Mouse (Mus musculus): ENCODE measurements around the gene BC029722. TPM values are rescaled to one million over a fixed set of nuclear protein-coding genes. Genes with fewer than 3 reads are reported as not detected.

Gene BC029722
- polyA plus RNA-seq, 1 experiment: 0.45 TPM

GRCm38 (mm10) chr2:155823722-155824121, 4.5 kb upstream of the BC029722 start:
- Histone ChIP-seq H3K27me3 (ENCODE audit: control insufficient read depth) (no peaks in the 10 kb centered on the region), H3K36me3 (ENCODE audit: control insufficient read depth) (peaks cover 50% of the 10 kb centered on the region), H3K4me3 (replicated peaks) (no peak overlapping the region), H3K9me3 (ENCODE audit: control insufficient read depth, low read length) (no peaks in the 10 kb centered on the region), H3K4me1 (ENCODE audit: control insufficient read depth) (peaks cover 56% of the 10 kb centered on the region)
- TF ChIP-seq TAL1 (IDR thresholded peaks at IDR 0.05; ENCODE audit: low read length): no peak
- no peak for TF ChIP-seq GATA1 (IDR thresholded peaks at IDR 0.05; ENCODE audit: low read length)

- Histone ChIP-seq H3K4me1 (ENCODE audit: control insufficient read depth) (peaks cover 50% of the 10 kb centered on the region), H3K27me3 (ENCODE audit: control insufficient read depth) (no peaks in the 10 kb centered on the region), H3K36me3 (ENCODE audit: control insufficient read depth) (peaks cover 50% of the 10 kb centered on the region), H3K4me3 (replicated peaks) (no peak overlapping the region), H3K9me3 (ENCODE audit: control insufficient read depth, low read length) (no peaks in the 10 kb centered on the region)
- no peak for TF ChIP-seq GATA1 (IDR thresholded peaks at IDR 0.05; ENCODE audit: low read length)
- TF ChIP-seq TAL1 (IDR thresholded peaks at IDR 0.05; ENCODE audit: low read length): no peak
Measured at GRCm38 (mm10) chr2:155820779-155821178, 1.6 kb upstream of the BC029722 start.

- peaks cover 42% of the 10 kb centered on the region for H3K4me1 ChIP-seq (ENCODE audit: control insufficient read depth)
- peak overlapping the region; percentile 85 for H3K4me3 ChIP-seq (replicated peaks)
- no peak for TF ChIP-seq GATA1 (IDR thresholded peaks at IDR 0.05; ENCODE audit: low read length)
- no peak for TF ChIP-seq TAL1 (IDR thresholded peaks at IDR 0.05; ENCODE audit: low read length)
Measured at GRCm38 (mm10) chr2:155819449-155820251, 424 bp upstream of the BC029722 start.

GRCm38 (mm10) chr2:155818596-155819391, 432 bp downstream of the BC029722 start:
- Histone ChIP-seq H3K4me3 (replicated peaks) (peak overlapping the region; percentile 85), H3K27me3 (ENCODE audit: control insufficient read depth) (no peaks in the 10 kb centered on the region), H3K4me1 (ENCODE audit: control insufficient read depth) (peaks cover 41% of the 10 kb centered on the region), H3K9me3 (ENCODE audit: control insufficient read depth, low read length) (no peaks in the 10 kb centered on the region), H3K36me3 (ENCODE audit: control insufficient read depth) (peaks cover 45% of the 10 kb centered on the region)
- TF ChIP-seq GATA1 (IDR thresholded peaks at IDR 0.05; ENCODE audit: low read length) (no peak), TAL1 (IDR thresholded peaks at IDR 0.05; ENCODE audit: low read length) (no peak)

More at GRCm38 (mm10) chr2:155819449-155820251, 424 bp upstream of the BC029722 start:
- peaks cover 50% of the 10 kb centered on the region for H3K36me3 ChIP-seq (ENCODE audit: control insufficient read depth)
- no peaks in the 10 kb centered on the region for H3K27me3 ChIP-seq (ENCODE audit: control insufficient read depth)
- H3K9me3 ChIP-seq (ENCODE audit: control insufficient read depth, low read length): no peaks in the 10 kb centered on the region

GRCm38 (mm10) chr2:155817301-155818245, 1.7 kb downstream of the BC029722 start:
- peaks cover 35% of the 10 kb centered on the region for H3K4me1 ChIP-seq (ENCODE audit: control insufficient read depth)
- H3K36me3 ChIP-seq (ENCODE audit: control insufficient read depth): peaks cover 33% of the 10 kb centered on the region
- TF ChIP-seq GATA1 (IDR thresholded peaks at IDR 0.05; ENCODE audit: low read length) (no peak), TAL1 (IDR thresholded peaks at IDR 0.05; ENCODE audit: low read length) (no peak)
- H3K4me3 ChIP-seq (replicated peaks): peak overlapping the region; percentile 85
- H3K9me3 ChIP-seq (ENCODE audit: control insufficient read depth, low read length): no peaks in the 10 kb centered on the region
- peaks cover 2% of the 10 kb centered on the region for H3K27me3 ChIP-seq (ENCODE audit: control insufficient read depth)

- no peaks in the 10 kb centered on the region for H3K9me3 ChIP-seq (ENCODE audit: control insufficient read depth, low read length)
- H3K4me3 ChIP-seq (replicated peaks): no peak overlapping the region
- no peak for TF ChIP-seq GATA1 (IDR thresholded peaks at IDR 0.05; ENCODE audit: low read length)
- TF ChIP-seq TAL1 (IDR thresholded peaks at IDR 0.05; ENCODE audit: low read length): no peak
- H3K36me3 ChIP-seq (ENCODE audit: control insufficient read depth): peaks cover 20% of the 10 kb centered on the region
- peaks cover 2% of the 10 kb centered on the region for H3K27me3 ChIP-seq (ENCODE audit: control insufficient read depth)
- peaks cover 32% of the 10 kb centered on the region for H3K4me1 ChIP-seq (ENCODE audit: control insufficient read depth)
Measured at GRCm38 (mm10) chr2:155816179-155816578, 3.0 kb downstream of the BC029722 start.

GRCm38 (mm10) chr2:155814829-155815228, 4.4 kb downstream of the BC029722 start:
- H3K4me1 ChIP-seq (ENCODE audit: control insufficient read depth): peaks cover 22% of the 10 kb centered on the region
- peaks cover 2% of the 10 kb centered on the region for H3K27me3 ChIP-seq (ENCODE audit: control insufficient read depth)
- peaks cover 7% of the 10 kb centered on the region for H3K36me3 ChIP-seq (ENCODE audit: control insufficient read depth)
- H3K4me3 ChIP-seq (replicated peaks): no peak overlapping the region
- TF ChIP-seq GATA1 (IDR thresholded peaks at IDR 0.05; ENCODE audit: low read length): no peak
- no peak for TF ChIP-seq TAL1 (IDR thresholded peaks at IDR 0.05; ENCODE audit: low read length)
- no peaks in the 10 kb centered on the region for H3K9me3 ChIP-seq (ENCODE audit: control insufficient read depth, low read length)

- Histone ChIP-seq H3K27me3 (ENCODE audit: control insufficient read depth) (peaks cover 5% of the 10 kb centered on the region), H3K4me1 (ENCODE audit: control insufficient read depth) (peaks cover under 1% of the 10 kb centered on the region; the same call in 1 of the 2 replicates)
- TF ChIP-seq GATA1 (IDR thresholded peaks at IDR 0.05; ENCODE audit: low read length) (no peak), TAL1 (IDR thresholded peaks at IDR 0.05; ENCODE audit: low read length) (no peak)
Measured at GRCm38 (mm10) chr2:155812637-155813036, 6.6 kb downstream of the BC029722 start.

More at GRCm38 (mm10) chr2:155812637-155813036, 6.6 kb downstream of the BC029722 start:
- Histone ChIP-seq H3K36me3 (ENCODE audit: control insufficient read depth) (no peaks in the 10 kb centered on the region), H3K9me3 (ENCODE audit: control insufficient read depth, low read length) (no peaks in the 10 kb centered on the region), H3K4me3 (replicated peaks) (no peak overlapping the region)
